Mouse (Mus musculus): ENCODE measurements around the gene Ocm. TPM values are rescaled to one million over a fixed set of nuclear protein-coding genes. Genes with fewer than 3 reads are reported as not detected.

Ocm gene
- polyA plus RNA-seq (2016; fragmentation: Nextera tagmentation; extraction: Ambion mirVana) = not detected in 2 replicates

- no peak within 1 kb of the TSS for H3K27ac ChIP-seq
- H3K27me3 ChIP-seq = no peaks in the 10 kb centered on the region
- WGBS = 57% methylated on average over 11 of the region's 11 CpGs
- no peaks in the 10 kb centered on the region for H3K9me3 ChIP-seq
- ATAC-seq (ENCODE audit: insufficient number of reproducible peaks, insufficient read depth, low FRiP score, low TSS enrichment, low read depth) = no peak
- H3K36me3 ChIP-seq = no peaks in the 10 kb centered on the region
- no peak within 1 kb of the TSS for H3K9ac ChIP-seq (replicated peaks)
- H3K4me1 ChIP-seq (replicated peaks) = no peaks in the 10 kb centered on the region
- H3K4me2 ChIP-seq = no peak within 1 kb of the TSS
- no peak within 1 kb of the TSS for H3K4me3 ChIP-seq (replicated peaks)
These were observed at the start of gene Ocm for GRCm38 (mm10) chr5:144026620-144027263. Gene Ocm, minus strand, starts transcription at chr5:144026670.

- Histone ChIP-seq H3K4me2 (no peak overlapping the region), H3K36me3 (no peaks in the 10 kb centered on the region), H3K9ac (replicated peaks) (no peak overlapping the region), H3K4me3 (replicated peaks) (no peak overlapping the region), H3K27ac (no peak overlapping the region), H3K27me3 (no peaks in the 10 kb centered on the region), H3K9me3 (peaks cover 6% of the 10 kb centered on the region; the same call in 1 of the 2 replicates), H3K4me1 (replicated peaks) (no peaks in the 10 kb centered on the region)
- no peak for ATAC-seq (ENCODE audit: insufficient number of reproducible peaks, insufficient read depth, low FRiP score, low TSS enrichment, low read depth)
- WGBS = 56% methylated on average over 1 of the region's 1 CpGs
These were observed 44.8 kb upstream of the Ocm start for GRCm38 (mm10) chr5:144071249-144071648.

- Histone ChIP-seq H3K4me1 (replicated peaks) (no peaks in the 10 kb centered on the region), H3K9ac (replicated peaks) (no peak overlapping the region), H3K27ac (no peak overlapping the region), H3K27me3 (no peaks in the 10 kb centered on the region), H3K4me3 (replicated peaks) (no peak overlapping the region), H3K36me3 (no peaks in the 10 kb centered on the region), H3K9me3 (peaks cover 6% of the 10 kb centered on the region; the same call in 1 of the 2 replicates), H3K4me2 (no peak overlapping the region)
- 90% methylated on average over 1 of the region's 1 CpGs for WGBS
- ATAC-seq (ENCODE audit: insufficient number of reproducible peaks, insufficient read depth, low FRiP score, low TSS enrichment, low read depth) = no peak
These were observed 43.6 kb upstream of the Ocm start for GRCm38 (mm10) chr5:144070064-144070463.

GRCm38 (mm10) chr5:144066036-144066435 lies 39.6 kb upstream of the Ocm start:
- Histone ChIP-seq H3K36me3 (no peaks in the 10 kb centered on the region), H3K4me2 (no peak overlapping the region), H3K27ac (no peak overlapping the region), H3K27me3 (no peaks in the 10 kb centered on the region), H3K4me3 (replicated peaks) (no peak overlapping the region), H3K9ac (replicated peaks) (no peak overlapping the region), H3K9me3 (peaks cover 6% of the 10 kb centered on the region; the same call in 1 of the 2 replicates), H3K4me1 (replicated peaks) (no peaks in the 10 kb centered on the region)
- no peak for ATAC-seq (ENCODE audit: insufficient number of reproducible peaks, insufficient read depth, low FRiP score, low TSS enrichment, low read depth)
- WGBS = 84% methylated on average over 2 of the region's 2 CpGs

GRCm38 (mm10) chr5:144064093-144064492 lies 37.6 kb upstream of the Ocm start:
- no peak for ATAC-seq (ENCODE audit: insufficient number of reproducible peaks, insufficient read depth, low FRiP score, low TSS enrichment, low read depth)
- Histone ChIP-seq H3K27me3 (no peaks in the 10 kb centered on the region), H3K4me1 (replicated peaks) (no peaks in the 10 kb centered on the region), H3K4me3 (replicated peaks) (no peak overlapping the region), H3K9me3 (peaks cover 6% of the 10 kb centered on the region; the same call in 1 of the 2 replicates), H3K36me3 (no peaks in the 10 kb centered on the region), H3K27ac (no peak overlapping the region), H3K9ac (replicated peaks) (no peak overlapping the region), H3K4me2 (no peak overlapping the region)
- WGBS = 73% methylated on average over 5 of the region's 5 CpGs

- no peak for ATAC-seq (ENCODE audit: insufficient number of reproducible peaks, insufficient read depth, low FRiP score, low TSS enrichment, low read depth)
- H3K9ac ChIP-seq (replicated peaks) = no peak overlapping the region
- 88% methylated on average over 6 of the region's 6 CpGs for WGBS
These were observed 27.9 kb upstream of the Ocm start for GRCm38 (mm10) chr5:144054340-144054739.

GRCm38 (mm10) chr5:144053450-144053849 lies 27.0 kb upstream of the Ocm start:
- 54% methylated on average over 3 of the region's 3 CpGs for WGBS
- H3K27me3 ChIP-seq = no peaks in the 10 kb centered on the region

More at GRCm38 (mm10) chr5:144054340-144054739, 27.9 kb upstream of the Ocm start:
- H3K4me1 ChIP-seq (replicated peaks) = no peaks in the 10 kb centered on the region
- H3K36me3 ChIP-seq = no peaks in the 10 kb centered on the region
- no peak overlapping the region for H3K4me2 ChIP-seq
- H3K4me3 ChIP-seq (replicated peaks) = no peak overlapping the region
- no peak overlapping the region for H3K27ac ChIP-seq
- no peaks in the 10 kb centered on the region for H3K27me3 ChIP-seq
- no peaks in the 10 kb centered on the region for H3K9me3 ChIP-seq

GRCm38 (mm10) chr5:144051268-144051667 lies 24.8 kb upstream of the Ocm start:
- Histone ChIP-seq H3K4me1 (replicated peaks) (peaks cover 6% of the 10 kb centered on the region; the same call in 1 of the 2 replicates), H3K36me3 (no peaks in the 10 kb centered on the region), H3K9ac (replicated peaks) (no peak overlapping the region), H3K27ac (no peak overlapping the region), H3K4me2 (no peak overlapping the region), H3K9me3 (no peaks in the 10 kb centered on the region), H3K4me3 (replicated peaks) (no peak overlapping the region), H3K27me3 (no peaks in the 10 kb centered on the region)
- no peak for ATAC-seq (ENCODE audit: insufficient number of reproducible peaks, insufficient read depth, low FRiP score, low TSS enrichment, low read depth)

More at GRCm38 (mm10) chr5:144053450-144053849, 27.0 kb upstream of the Ocm start:
- no peaks in the 10 kb centered on the region for H3K4me1 ChIP-seq (replicated peaks)
- no peak overlapping the region for H3K27ac ChIP-seq
- H3K4me3 ChIP-seq (replicated peaks) = no peak overlapping the region
- H3K36me3 ChIP-seq = no peaks in the 10 kb centered on the region
- H3K9ac ChIP-seq (replicated peaks) = no peak overlapping the region
- H3K4me2 ChIP-seq = no peak overlapping the region
- ATAC-seq (ENCODE audit: insufficient number of reproducible peaks, insufficient read depth, low FRiP score, low TSS enrichment, low read depth) = no peak
- H3K9me3 ChIP-seq = no peaks in the 10 kb centered on the region

GRCm38 (mm10) chr5:144049881-144050280 lies 23.4 kb upstream of the Ocm start:
- H3K27me3 ChIP-seq = no peaks in the 10 kb centered on the region
- no peak overlapping the region for H3K4me2 ChIP-seq
- 79% methylated on average over 3 of the region's 3 CpGs for WGBS
- no peak for ATAC-seq (ENCODE audit: insufficient number of reproducible peaks, insufficient read depth, low FRiP score, low TSS enrichment, low read depth)
- H3K9ac ChIP-seq (replicated peaks) = no peak overlapping the region
- H3K4me3 ChIP-seq (replicated peaks) = no peak overlapping the region
- H3K4me1 ChIP-seq (replicated peaks) = peaks cover 6% of the 10 kb centered on the region; the same call in 1 of the 2 replicates
- H3K9me3 ChIP-seq = no peaks in the 10 kb centered on the region
- no peak overlapping the region for H3K27ac ChIP-seq
- no peaks in the 10 kb centered on the region for H3K36me3 ChIP-seq

GRCm38 (mm10) chr5:144047324-144047723 lies 20.9 kb upstream of the Ocm start:
- H3K9me3 ChIP-seq = no peaks in the 10 kb centered on the region
- H3K36me3 ChIP-seq = no peaks in the 10 kb centered on the region
- no peak overlapping the region for H3K4me3 ChIP-seq (replicated peaks)
- peaks cover 6% of the 10 kb centered on the region; the same call in 1 of the 2 replicates for H3K4me1 ChIP-seq (replicated peaks)
- no peaks in the 10 kb centered on the region for H3K27me3 ChIP-seq
- no peak overlapping the region for H3K27ac ChIP-seq
- 64% methylated on average over 13 of the region's 13 CpGs for WGBS
- peak overlapping the region; percentile 27; the same call in 1 of the 2 replicates for H3K4me2 ChIP-seq
- H3K9ac ChIP-seq (replicated peaks) = no peak overlapping the region
- ATAC-seq (ENCODE audit: insufficient number of reproducible peaks, insufficient read depth, low FRiP score, low TSS enrichment, low read depth) = no peak

- H3K4me3 ChIP-seq (replicated peaks) = no peak overlapping the region
- H3K27ac ChIP-seq = no peak overlapping the region
- H3K9ac ChIP-seq (replicated peaks) = no peak overlapping the region
- ATAC-seq (ENCODE audit: insufficient number of reproducible peaks, insufficient read depth, low FRiP score, low TSS enrichment, low read depth) = no peak
- H3K27me3 ChIP-seq = no peaks in the 10 kb centered on the region
- H3K4me2 ChIP-seq = no peak overlapping the region
- no peaks in the 10 kb centered on the region for H3K36me3 ChIP-seq
- 0 out of 2 replicates have a peak, but pooled peaks cover 6% of the 10 kb centered on the region for H3K9me3 ChIP-seq
- H3K4me1 ChIP-seq (replicated peaks) = peaks cover 6% of the 10 kb centered on the region; the same call in 1 of the 2 replicates
- WGBS = 90% methylated on average over 11 of the region's 11 CpGs
These were observed 16.7 kb upstream of the Ocm start for GRCm38 (mm10) chr5:144043166-144043565.
